Comparison of ENCODE assay signal across 8 mouse cellular contexts in the genomic region with DNA sequence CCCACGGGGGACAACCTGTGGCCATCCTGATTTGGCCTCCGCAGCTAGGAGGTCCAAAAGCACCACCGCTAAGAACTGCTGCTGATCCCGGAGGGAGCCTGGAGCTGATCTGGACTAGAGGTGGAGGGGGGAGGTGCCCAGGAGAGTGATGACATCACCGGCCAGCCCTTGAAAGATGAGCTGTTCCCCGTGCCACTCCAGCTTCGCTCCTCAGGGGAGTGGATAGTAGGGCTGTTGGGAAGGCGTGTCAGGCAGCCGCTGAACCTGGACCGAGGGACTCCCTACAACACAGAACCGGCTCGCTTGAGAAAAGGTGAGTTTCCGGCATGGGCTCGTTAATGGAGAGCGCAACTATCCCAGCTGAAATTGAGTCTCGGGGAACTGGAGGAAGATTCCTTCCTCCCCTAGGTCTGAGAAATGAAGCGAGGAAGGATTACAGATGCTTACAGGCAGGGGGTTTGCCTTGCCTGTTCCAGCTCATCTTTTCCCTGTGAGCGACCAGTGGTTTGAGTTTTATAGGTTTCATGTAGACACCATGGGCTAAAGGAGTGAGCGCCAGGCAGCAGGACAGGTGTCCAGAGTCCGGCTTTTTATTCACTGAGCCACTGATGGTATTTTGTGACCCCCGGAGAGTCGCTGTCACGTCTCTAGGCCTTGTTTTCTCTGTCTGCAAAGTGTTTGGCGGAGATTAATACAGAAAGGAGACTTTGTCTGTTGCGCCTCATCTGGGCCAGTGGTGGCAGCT. TPM values are rescaled to one million over a fixed set of nuclear protein-coding genes. Genes with fewer than 3 reads are reported as not detected.
DNase-seq lines count a peak whose midpoint lies in the region; ATAC-seq and TF ChIP-seq lines count a peak whose summit lies in the region.

A gene (plus strand): TSS at position 291 of the 745 bp plus-strand sequence.

- peaks cover 46% of the 10 kb centered on the region for H3K27me3 ChIP-seq in forebrain, embryonic 13.5 days
- peaks cover 20% of the 10 kb centered on the region; the same call in 1 of the 2 replicates for H3K27me3 ChIP-seq in intestine, embryonic 15.5 days (replicated peaks)
- H3K27me3 ChIP-seq in lung, embryonic 16.5 days (ENCODE audit: control insufficient read depth, insufficient read depth, low read depth, low read length) = peaks cover 20% of the 10 kb centered on the region
- H3K27me3 ChIP-seq in small intestine, adult 2 months (ENCODE audit: control insufficient read depth, insufficient read depth, low read length) = peaks cover 10% of the 10 kb centered on the region

- H3K36me3 ChIP-seq in forebrain, embryonic 13.5 days (ENCODE audit: poor library complexity, severe bottlenecking) = no peaks in the 10 kb centered on the region
- H3K36me3 ChIP-seq in intestine, embryonic 15.5 days = no peaks in the 10 kb centered on the region
- no peaks in the 10 kb centered on the region for H3K36me3 ChIP-seq in lung, embryonic 16.5 days (ENCODE audit: control insufficient read depth, insufficient read depth, low read length)
- H3K36me3 ChIP-seq in small intestine, adult 2 months (ENCODE audit: control insufficient read depth, insufficient read depth, low read length) = no peaks in the 10 kb centered on the region

- peak within 1 kb of the TSS; percentile 66 for H3K4me2 ChIP-seq in forebrain, embryonic 13.5 days
- peak within 1 kb of the TSS; percentile 72 for H3K4me2 ChIP-seq in intestine, embryonic 15.5 days (replicated peaks)
- peak within 1 kb of the TSS; percentile 54 for H3K4me2 ChIP-seq in lung, embryonic 16.5 days (ENCODE audit: low read depth, low read length)

- ATAC-seq in forebrain, embryonic 13.5 days = peak; percentile 41; the same call in 1 of the 2 replicates
- ATAC-seq in intestine, embryonic 15.5 days = peak; percentile 89
- peak; percentile 76 for ATAC-seq in lung, embryonic 16.5 days (ENCODE audit: low read depth)
- no peak for ATAC-seq in inflammation-experienced regulatory T-cells, adult 6 months

- peaks cover 17% of the 10 kb centered on the region for H3K4me1 ChIP-seq in forebrain, embryonic 13.5 days
- peaks cover 34% of the 10 kb centered on the region for H3K4me1 ChIP-seq in intestine, embryonic 15.5 days (replicated peaks)
- H3K4me1 ChIP-seq in lung, embryonic 16.5 days (replicated peaks; ENCODE audit: control insufficient read depth, insufficient read depth, low read length) = peaks cover 15% of the 10 kb centered on the region
- 0 out of 2 replicates have a peak, but pooled peaks cover 2% of the 10 kb centered on the region for H3K4me1 ChIP-seq in small intestine, adult 2 months (ENCODE audit: control insufficient read depth, insufficient read depth, insufficient read length, low read length)

- peak; percentile 35; the same call in 1 of the 2 replicates for TF ChIP-seq POLR2A in small intestine, adult 2 months (IDR thresholded peaks at IDR 0.05; ENCODE audit: low read depth, low read length)

- peak; percentile 63 for DNase-seq in urinary bladder, postnatal 14 days (ENCODE audit: low spot score)
- no peak for DNase-seq in urinary bladder, adult 2 months (ENCODE audit: low spot score)
- no peak for DNase-seq in right cerebral cortex, postnatal 25 days

- H3K9ac ChIP-seq in forebrain, embryonic 13.5 days = peak within 1 kb of the TSS; percentile 53
- H3K9ac ChIP-seq in intestine, embryonic 15.5 days = peak within 1 kb of the TSS; percentile 42
- peak within 1 kb of the TSS; percentile 21; the same call in 1 of the 2 replicates for H3K9ac ChIP-seq in lung, embryonic 16.5 days (ENCODE audit: low read length)

- H3K9me3 ChIP-seq in forebrain, embryonic 13.5 days (replicated peaks) = peaks cover 5% of the 10 kb centered on the region
- H3K9me3 ChIP-seq in intestine, embryonic 15.5 days = no peaks in the 10 kb centered on the region
- H3K9me3 ChIP-seq in lung, embryonic 16.5 days (ENCODE audit: control insufficient read depth, low read length) = peaks cover 7% of the 10 kb centered on the region

- WGBS in forebrain, embryonic 13.5 days = 1% methylated on average over 25 of the region's 25 CpGs
- WGBS in intestine, embryonic 15.5 days = 6% methylated on average over 25 of the region's 25 CpGs
- WGBS in lung, embryonic 16.5 days = 6% methylated on average over 25 of the region's 25 CpGs
- WGBS in small intestine, adult 2 months = 10% methylated on average over 25 of the region's 25 CpGs

- H3K27ac ChIP-seq in forebrain, embryonic 13.5 days = no peak within 1 kb of the TSS
- peak within 1 kb of the TSS; percentile 22; the same call in 1 of the 2 replicates for H3K27ac ChIP-seq in intestine, embryonic 15.5 days
- no peak within 1 kb of the TSS for H3K27ac ChIP-seq in lung, embryonic 16.5 days (ENCODE audit: low read length)
- H3K27ac ChIP-seq in small intestine, adult 2 months (ENCODE audit: insufficient read depth, low read depth, low read length) = peak within 1 kb of the TSS; percentile 81

- TF ChIP-seq CTCF in small intestine, adult 2 months (IDR thresholded peaks at IDR 0.05; ENCODE audit: extremely low read depth, insufficient read length, insufficient replicate concordance, low read depth, low read length) = no peak

- peak within 1 kb of the TSS; percentile 33 for H3K4me3 ChIP-seq in forebrain, embryonic 13.5 days
- H3K4me3 ChIP-seq in intestine, embryonic 15.5 days (replicated peaks) = peak within 1 kb of the TSS; percentile 32
- H3K4me3 ChIP-seq in lung, embryonic 16.5 days (ENCODE audit: low read length) = peak within 1 kb of the TSS; percentile 26
- H3K4me3 ChIP-seq in small intestine, adult 2 months (ENCODE audit: low read depth, low read length) = peak within 1 kb of the TSS; percentile 63

RNA-seq across cellular contexts. Expression of the gene that starts here (rescaled TPM):
- polyA plus RNA-seq in urinary bladder, adult 2 months (2012; rRNA removed) = 5.7 and 6.6 TPM in 2 replicates
- polyA plus RNA-seq in forebrain, embryonic 13.5 days (2015; fragmentation: Nextera tagmentation; extraction: Ambion mirVana) = 0.21 and 0.29 TPM in 2 replicates
- 4.5 and 4.6 TPM in 2 replicates for polyA plus RNA-seq in intestine, embryonic 15.5 days (2015; fragmentation: Nextera tagmentation; extraction: Ambion mirVana)
- 1.3 and 1.6 TPM in 2 replicates for polyA plus RNA-seq in lung, embryonic 16.5 days (2015; fragmentation: Nextera tagmentation; extraction: Ambion mirVana)
- polyA plus RNA-seq in small intestine, adult 2 months (2012; rRNA removed) = 3.1 and 8.3 TPM in 2 replicates
- polyA plus RNA-seq in inflammation-experienced regulatory T-cells, adult 6 months (2017; shearing (Covaris generic)) = not detected

Comparison
In these comparisons a context has a peak if more than half of its experiments do, and no peak if none do; other contexts are left out.
1. Peak in ATAC-seq, H3K4me3 ChIP-seq, H3K9ac ChIP-seq and H3K4me2 ChIP-seq in forebrain, embryonic 13.5 days; RNA of the gene not detected or under 1 TPM.
2. H3K27ac ChIP-seq: peak in intestine, embryonic 15.5 days (single experiment) and small intestine, adult 2 months (single experiment); none in forebrain, embryonic 13.5 days (single experiment) and lung, embryonic 16.5 days (single experiment).
3. Peak in every context shown above with its lines, with median percentiles within 50 percentile points of each other: H3K4me2 ChIP-seq, H3K4me3 ChIP-seq and H3K9ac ChIP-seq.